Mouse (Mus musculus) forebrain, embryonic 16.5 days (tissue): ENCODE results near the gene Myo3b. TPM values are rescaled to one million over a fixed set of nuclear protein-coding genes. Genes with fewer than 3 reads are reported as not detected.

Experiments
- ATAC-seq: fragments of 200-750 bp; cut with Nextera tagmentation; 2 replicates; pipeline ENCODE4 v1.8.0; 2017; ENCODE audit warnings: mild to moderate bottlenecking, moderate library complexity
- H3K27ac ChIP-seq: fragments of 300-500 bp; sonication (generic); 2 replicates; pipeline ENCODE4 v1.5.1; 2014; ENCODE audit warnings: low read length, control low read depth
- H3K27me3 ChIP-seq: fragments of 300-500 bp; sonication (generic); replicated peaks from 2 replicates; pipeline ENCODE4 v1.6.1; 2014; ENCODE audit warnings: low read length; ENCODE audit not compliant: control insufficient read depth, insufficient read depth
- H3K36me3 ChIP-seq: fragments of 300-500 bp; sonication (generic); 2 replicates; pipeline ENCODE4 v1.6.1; 2014; ENCODE audit not compliant: control insufficient read depth, insufficient read depth
- H3K4me1 ChIP-seq: fragments of 300-500 bp; sonication (generic); replicated peaks from 2 replicates; pipeline ENCODE4 v1.6.1; 2014; ENCODE audit warnings: low read length; ENCODE audit not compliant: control insufficient read depth, insufficient read depth
- H3K4me2 ChIP-seq: fragments of 300-500 bp; sonication (generic); 2 replicates; pipeline ENCODE4 v1.6.1; 2014; ENCODE audit warnings: mild to moderate bottlenecking, low read length, control low read depth
- H3K4me3 ChIP-seq: fragments of 300-500 bp; sonication (generic); replicated peaks from 2 replicates; pipeline ENCODE4 v1.5.1; 2014; ENCODE audit warnings: mild to moderate bottlenecking, low read length, control low read depth
- H3K9ac ChIP-seq: fragments of 300-500 bp; sonication (generic); replicated peaks from 2 replicates; pipeline ENCODE4 v1.6.1; 2014; ENCODE audit warnings: low read depth, low read length, control low read depth
- H3K9me3 ChIP-seq: fragments of 300-500 bp; sonication (generic); 2 replicates; pipeline ENCODE4 v1.6.1; 2016; ENCODE audit warnings: low read length; ENCODE audit not compliant: control insufficient read depth
- WGBS: fragments of 180-500 bp; shearing (Covaris S2); extraction: QIAGEN DNeasy Blood & Tissue Kit; methylation state at CpG from one replicate; pipeline ENCODE4 v1.1.7; 2014; 5-methylcytosine and 5-hydroxymethylcytosine counted together
- polyA plus RNA-seq: library from polyadenylated mRNA; unstranded; fragments of >200 nt; fragmentation: Nextera tagmentation; extraction: Ambion mirVana; gene quantifications from 2 replicates; pipeline ENCODE4 v1.2.1, GENCODE M21; 2015

Gene Myo3b
- polyA plus RNA-seq, 1 experiment from 2014 or later = 0.34 TPM

- H3K4me1 ChIP-seq = peaks cover 21% of the 10 kb centered on the region
- H3K27me3 ChIP-seq = no peaks in the 10 kb centered on the region
- 36% methylated on average over 3 of the region's 3 CpGs for WGBS
- H3K36me3 ChIP-seq = no peaks in the 10 kb centered on the region
- H3K9me3 ChIP-seq = no peaks in the 10 kb centered on the region
- no peak overlapping the region for H3K27ac ChIP-seq
- H3K4me3 ChIP-seq = no peak overlapping the region
- no peak overlapping the region for H3K4me2 ChIP-seq
- no peak for ATAC-seq
- no peak overlapping the region for H3K9ac ChIP-seq
Measured at GRCm38 (mm10) chr2:70166231-70166630, 127.3 kb downstream of the Myo3b start.

GRCm38 (mm10) chr2:70167944-70168935, 129.3 kb downstream of the Myo3b start:
- ATAC-seq = peak; percentile 97
- Histone ChIP-seq H3K4me2 (peak overlapping the region; percentile 29), H3K27me3 (no peaks in the 10 kb centered on the region), H3K4me3 (no peak overlapping the region), H3K4me1 (peaks cover 21% of the 10 kb centered on the region), H3K27ac (peak overlapping the region; percentile 88), H3K9ac (0 out of 2 replicates have a peak overlapping the region, but pooled peaks have one; percentile 33), H3K36me3 (no peaks in the 10 kb centered on the region), H3K9me3 (no peaks in the 10 kb centered on the region)
- 21% methylated on average over 16 of the region's 17 CpGs for WGBS

DNA sequence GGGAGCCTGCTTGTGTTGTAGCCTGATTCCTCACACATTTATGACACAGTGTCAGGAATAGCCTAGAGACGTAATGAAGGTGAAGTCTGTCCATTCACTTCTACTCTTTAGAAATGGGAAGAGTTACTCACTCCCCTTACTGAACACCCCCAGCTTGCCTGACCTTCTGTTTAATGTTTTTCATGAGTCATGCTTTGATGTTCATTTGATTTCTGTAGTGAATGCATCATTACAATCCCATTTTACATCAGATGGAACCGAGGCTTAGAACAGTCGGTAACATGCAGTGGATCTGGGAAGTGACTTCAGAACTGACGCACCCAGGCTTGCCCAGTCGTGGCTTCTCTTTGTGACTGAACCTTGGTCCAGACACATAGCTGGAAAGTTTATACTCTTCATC, 131.5 kb downstream of the Myo3b start:
- ATAC-seq = no peak

DNA sequence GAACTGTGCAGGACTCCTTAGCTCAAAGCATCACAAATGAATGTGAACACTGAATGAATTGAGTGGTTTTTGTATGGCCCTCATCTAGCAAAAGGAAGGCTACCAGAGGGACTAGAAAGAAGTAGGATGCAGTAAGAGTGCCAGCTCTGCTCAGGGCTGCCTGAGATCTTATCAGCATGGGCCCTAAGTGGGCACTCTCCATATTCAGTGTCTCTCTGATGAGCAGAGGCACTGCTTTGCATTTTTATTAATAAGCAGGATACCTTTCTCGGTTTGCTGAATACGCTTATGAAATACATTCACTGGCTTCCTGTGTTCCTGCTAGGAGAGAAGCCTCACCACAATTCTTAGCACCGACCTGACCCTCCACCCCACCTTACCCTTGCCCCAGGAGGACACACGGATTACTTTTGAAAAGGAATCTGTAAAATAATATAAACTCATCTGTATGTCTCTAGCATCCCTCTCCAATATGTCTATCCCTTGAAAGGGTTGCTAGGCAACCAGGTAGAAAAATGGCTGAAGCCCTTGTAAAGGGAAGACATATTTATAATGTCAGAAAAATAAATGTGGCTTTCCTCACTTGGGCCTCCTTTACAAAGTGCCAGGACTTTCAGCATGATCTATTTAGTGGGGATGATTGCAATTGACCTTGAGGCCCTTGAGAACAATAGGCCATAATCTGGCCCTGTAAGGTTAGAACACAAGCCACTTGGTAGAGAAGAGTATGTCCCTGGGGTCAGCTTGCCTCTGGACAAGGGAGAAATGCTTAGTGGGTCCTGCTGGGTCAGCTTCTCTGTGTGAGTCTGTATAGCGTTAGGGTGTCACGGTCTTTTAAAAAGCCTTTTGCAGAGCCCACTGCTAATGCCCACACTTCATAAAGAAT, 138.1 kb downstream of the Myo3b start:
- no peak overlapping the region for H3K4me3 ChIP-seq
- WGBS = 43% methylated on average over 6 of the region's 6 CpGs
- H3K36me3 ChIP-seq = no peaks in the 10 kb centered on the region
- H3K27me3 ChIP-seq = no peaks in the 10 kb centered on the region
- peak; percentile 50 for ATAC-seq
- H3K9ac ChIP-seq = no peak overlapping the region
- H3K4me2 ChIP-seq = no peak overlapping the region
- H3K27ac ChIP-seq = peak overlapping the region; percentile 16
- H3K4me1 ChIP-seq = peaks cover 14% of the 10 kb centered on the region
- peaks cover 3% of the 10 kb centered on the region; the same call in 1 of the 2 replicates for H3K9me3 ChIP-seq

More for the DNA sequence above, 131.5 kb downstream of the Myo3b start:
- Histone ChIP-seq H3K4me2 (no peak overlapping the region), H3K9ac (no peak overlapping the region), H3K4me3 (no peak overlapping the region), H3K27me3 (no peaks in the 10 kb centered on the region), H3K36me3 (no peaks in the 10 kb centered on the region), H3K27ac (no peak overlapping the region), H3K4me1 (peaks cover 21% of the 10 kb centered on the region), H3K9me3 (peaks cover 3% of the 10 kb centered on the region; the same call in 1 of the 2 replicates)
- 90% methylated on average over 5 of the region's 5 CpGs for WGBS

DNA sequence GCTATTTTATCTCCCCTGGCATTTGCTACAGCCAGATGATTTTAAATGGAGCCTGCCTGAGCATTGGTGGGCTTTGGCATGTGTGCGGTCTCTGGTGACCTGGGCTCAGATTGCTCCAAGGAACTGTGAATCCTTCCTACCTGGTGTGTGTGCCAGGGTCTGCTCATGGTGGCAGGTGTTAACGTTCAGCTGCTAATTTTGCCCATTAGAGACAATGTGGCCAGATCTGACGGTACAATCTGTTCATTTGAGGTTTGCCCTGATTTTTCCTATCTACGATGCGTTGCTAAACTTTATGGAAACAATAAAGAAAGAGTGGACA, 138.7 kb downstream of the Myo3b start:
- Histone ChIP-seq H3K4me2 (no peak overlapping the region), H3K9me3 (peaks cover 3% of the 10 kb centered on the region; the same call in 1 of the 2 replicates), H3K36me3 (no peaks in the 10 kb centered on the region), H3K27ac (peak overlapping the region; percentile 16), H3K9ac (no peak overlapping the region), H3K27me3 (no peaks in the 10 kb centered on the region), H3K4me3 (no peak overlapping the region), H3K4me1 (peaks cover 14% of the 10 kb centered on the region)
- ATAC-seq = peak; percentile 38; the same call in 1 of the 2 replicates
- 23% methylated on average over 5 of the region's 5 CpGs for WGBS

- 0 out of 2 replicates have a peak, but pooled peaks have one; percentile 40 for ATAC-seq
- Histone ChIP-seq H3K4me3 (no peak overlapping the region), H3K27ac (no peak overlapping the region; the same call in 1 of the 2 replicates)
Measured at GRCm38 (mm10) chr2:70178241-70178640, 139.3 kb downstream of the Myo3b start.

GRCm38 (mm10) chr2:70182150-70182670, 143.3 kb downstream of the Myo3b start:
- H3K4me2 ChIP-seq = no peak overlapping the region
- WGBS = 95% methylated on average over 8 of the region's 8 CpGs
- no peak for ATAC-seq

More at GRCm38 (mm10) chr2:70178241-70178640, 139.3 kb downstream of the Myo3b start:
- Histone ChIP-seq H3K36me3 (no peaks in the 10 kb centered on the region), H3K4me1 (peaks cover 14% of the 10 kb centered on the region), H3K9ac (no peak overlapping the region), H3K9me3 (peaks cover 3% of the 10 kb centered on the region; the same call in 1 of the 2 replicates), H3K27me3 (no peaks in the 10 kb centered on the region), H3K4me2 (no peak overlapping the region)

DNA sequence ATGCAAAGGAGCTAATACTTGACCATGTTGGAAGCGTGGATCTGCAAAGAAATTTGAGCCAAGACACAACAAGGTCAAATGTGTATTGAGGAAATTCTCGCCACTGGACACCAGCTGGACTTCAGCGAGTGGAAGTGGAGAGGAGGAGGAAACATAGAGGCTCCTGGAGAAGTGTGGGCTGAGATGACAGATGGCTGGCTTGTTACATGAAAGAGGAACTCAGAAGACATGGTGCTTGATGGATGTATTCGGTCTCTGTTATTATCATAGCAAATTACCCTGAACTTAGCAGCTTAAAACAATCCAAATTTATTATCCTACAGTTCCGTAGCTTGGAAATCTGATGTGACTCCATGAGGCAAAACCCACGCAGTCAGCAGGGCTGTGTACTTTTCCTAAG, 148.1 kb downstream of the Myo3b start:
- 89% methylated on average over 6 of the region's 6 CpGs for WGBS
- ATAC-seq = no peak
- H3K27me3 ChIP-seq = no peaks in the 10 kb centered on the region
- H3K9me3 ChIP-seq = no peaks in the 10 kb centered on the region
- no peak overlapping the region for H3K27ac ChIP-seq
- no peak overlapping the region for H3K4me3 ChIP-seq
- no peak overlapping the region for H3K4me2 ChIP-seq
- no peak overlapping the region for H3K9ac ChIP-seq
- no peaks in the 10 kb centered on the region for H3K36me3 ChIP-seq
- H3K4me1 ChIP-seq = peaks cover 11% of the 10 kb centered on the region

More at GRCm38 (mm10) chr2:70182150-70182670, 143.3 kb downstream of the Myo3b start:
- Histone ChIP-seq H3K4me1 (peaks cover 11% of the 10 kb centered on the region), H3K9ac (no peak overlapping the region), H3K27ac (no peak overlapping the region), H3K36me3 (no peaks in the 10 kb centered on the region), H3K4me3 (no peak overlapping the region), H3K9me3 (no peaks in the 10 kb centered on the region), H3K27me3 (no peaks in the 10 kb centered on the region)
